Mouse (Mus musculus): ENCODE measurements around the gene Suds3. TPM values are rescaled to one million over a fixed set of nuclear protein-coding genes. Genes with fewer than 3 reads are reported as not detected.

Gene Suds3
- total and polyA plus RNA-seq, 2 experiments from 2014 or later: 68.1 to 83.4 TPM

- Histone ChIP-seq H3K4me2 (ENCODE audit: low read depth, low read length) (no peak overlapping the region), H3K27me3 (ENCODE audit: insufficient read depth, low read length) (no peaks in the 10 kb centered on the region), H3K4me1 (ENCODE audit: insufficient read depth, low read length) (no peaks in the 10 kb centered on the region), H3K27ac (no peak overlapping the region), H3K9ac (replicated peaks; ENCODE audit: low read length) (no peak overlapping the region), H3K4me3 (ENCODE audit: low read length) (no peak overlapping the region), H3K9me3 (ENCODE audit: low read length) (no peaks in the 10 kb centered on the region), H3K36me3 (ENCODE audit: insufficient read depth, low read length) (no peaks in the 10 kb centered on the region)
- ATAC-seq (no peak), DNase-seq (ENCODE audit: low spot score) (no peak)
- TF ChIP-seq CTCF (IDR thresholded peaks at IDR 0.05; ENCODE audit: low read depth): no peak
Observed at GRCm38 (mm10) chr5:117146165-117146564, 30.3 kb upstream of the Suds3 start.

DNA sequence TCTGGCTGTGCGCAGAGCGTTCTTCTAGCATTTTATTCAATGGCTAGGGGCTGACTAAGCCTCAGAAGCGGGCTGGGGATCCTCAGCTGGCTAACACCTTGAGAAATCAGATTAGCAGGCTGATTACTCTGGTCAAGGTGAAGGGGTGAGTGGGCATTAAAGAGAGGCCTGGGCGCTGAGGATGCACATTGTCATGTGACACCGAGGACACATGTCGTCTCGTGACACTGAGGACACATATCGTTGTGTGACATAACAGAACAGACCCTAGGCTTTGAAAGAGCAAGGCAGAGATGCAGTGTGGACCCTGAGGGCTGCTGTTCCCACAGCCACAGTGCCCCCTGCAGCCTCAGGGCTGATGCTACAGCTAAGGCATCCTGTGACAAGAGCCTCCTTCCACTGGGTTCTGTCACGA, 27.8 kb upstream of the Suds3 start:
- WGBS: 62% methylated on average over 9 of the region's 9 CpGs
- DNase-seq (ENCODE audit: low spot score): peak; percentile 59

GRCm38 (mm10) chr5:117140374-117140773, 24.5 kb upstream of the Suds3 start:
- Histone ChIP-seq H3K4me2 (ENCODE audit: low read depth, low read length) (no peak overlapping the region), H3K4me1 (ENCODE audit: insufficient read depth, low read length) (no peaks in the 10 kb centered on the region), H3K27ac (no peak overlapping the region), H3K9ac (replicated peaks; ENCODE audit: low read length) (no peak overlapping the region), H3K27me3 (ENCODE audit: insufficient read depth, low read length) (no peaks in the 10 kb centered on the region), H3K9me3 (ENCODE audit: low read length) (no peaks in the 10 kb centered on the region), H3K36me3 (ENCODE audit: insufficient read depth, low read length) (no peaks in the 10 kb centered on the region), H3K4me3 (ENCODE audit: low read length) (no peak overlapping the region)
- ATAC-seq: no peak
- 70% methylated on average over 7 of the region's 7 CpGs for WGBS
- no peak for TF ChIP-seq CTCF (IDR thresholded peaks at IDR 0.05; ENCODE audit: low read depth)
- DNase-seq (ENCODE audit: low spot score): no peak

More for the DNA sequence above, 27.8 kb upstream of the Suds3 start:
- peak; percentile 72 for TF ChIP-seq CTCF (IDR thresholded peaks at IDR 0.05; ENCODE audit: low read depth)
- Histone ChIP-seq H3K4me1 (ENCODE audit: insufficient read depth, low read length) (no peaks in the 10 kb centered on the region), H3K27me3 (ENCODE audit: insufficient read depth, low read length) (no peaks in the 10 kb centered on the region), H3K4me3 (ENCODE audit: low read length) (no peak overlapping the region), H3K27ac (no peak overlapping the region), H3K9ac (replicated peaks; ENCODE audit: low read length) (no peak overlapping the region), H3K36me3 (ENCODE audit: insufficient read depth, low read length) (no peaks in the 10 kb centered on the region), H3K4me2 (ENCODE audit: low read depth, low read length) (no peak overlapping the region), H3K9me3 (ENCODE audit: low read length) (no peaks in the 10 kb centered on the region)
- no peak; the same call in 1 of the 2 replicates for ATAC-seq

GRCm38 (mm10) chr5:117139822-117140221, 23.9 kb upstream of the Suds3 start:
- no peak overlapping the region for H3K4me3 ChIP-seq (ENCODE audit: low read length)
- no peaks in the 10 kb centered on the region for H3K9me3 ChIP-seq (ENCODE audit: low read length)
- DNase-seq (ENCODE audit: low spot score) (no peak), ATAC-seq (no peak)
- H3K9ac ChIP-seq (replicated peaks; ENCODE audit: low read length): no peak overlapping the region
- no peak overlapping the region for H3K27ac ChIP-seq
- no peaks in the 10 kb centered on the region for H3K27me3 ChIP-seq (ENCODE audit: insufficient read depth, low read length)
- WGBS: 68% methylated on average over 8 of the region's 8 CpGs
- TF ChIP-seq CTCF (IDR thresholded peaks at IDR 0.05; ENCODE audit: low read depth): no peak
- H3K4me2 ChIP-seq (ENCODE audit: low read depth, low read length): no peak overlapping the region
- no peaks in the 10 kb centered on the region for H3K36me3 ChIP-seq (ENCODE audit: insufficient read depth, low read length)
- H3K4me1 ChIP-seq (ENCODE audit: insufficient read depth, low read length): no peaks in the 10 kb centered on the region

- 86% methylated on average over 11 of the region's 11 CpGs for WGBS
Observed at GRCm38 (mm10) chr5:117138295-117138988, 22.5 kb upstream of the Suds3 start.

DNA sequence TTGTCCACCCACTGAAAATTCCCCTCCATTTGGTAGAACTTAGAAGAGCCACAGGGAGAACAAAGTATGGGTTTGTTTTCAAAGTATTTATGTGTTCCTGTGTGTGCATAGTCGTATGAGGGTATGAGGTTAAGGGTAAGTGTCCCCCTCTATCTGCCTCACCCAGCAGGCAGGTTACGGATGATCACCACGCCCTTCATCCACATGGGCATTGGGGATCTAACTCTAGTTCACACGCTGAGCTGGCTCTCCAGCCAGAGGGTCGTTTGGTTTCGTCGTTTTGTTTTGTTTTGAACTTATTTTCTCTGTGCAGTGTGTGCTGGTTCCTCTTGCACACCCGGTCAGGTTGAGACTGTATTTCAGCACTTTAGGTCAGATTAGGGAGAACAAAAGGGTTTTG, 21.7 kb upstream of the Suds3 start:
- Histone ChIP-seq H3K27me3 (ENCODE audit: insufficient read depth, low read length) (no peaks in the 10 kb centered on the region), H3K36me3 (ENCODE audit: insufficient read depth, low read length) (no peaks in the 10 kb centered on the region), H3K4me1 (ENCODE audit: insufficient read depth, low read length) (no peaks in the 10 kb centered on the region), H3K9ac (replicated peaks; ENCODE audit: low read length) (no peak overlapping the region), H3K27ac (no peak overlapping the region), H3K4me2 (ENCODE audit: low read depth, low read length) (no peak overlapping the region), H3K4me3 (ENCODE audit: low read length) (no peak overlapping the region), H3K9me3 (ENCODE audit: low read length) (no peaks in the 10 kb centered on the region)
- ATAC-seq (no peak), DNase-seq (ENCODE audit: low spot score) (no peak)
- no peak for TF ChIP-seq CTCF (IDR thresholded peaks at IDR 0.05; ENCODE audit: low read depth)
- 80% methylated on average over 8 of the region's 8 CpGs for WGBS

More at GRCm38 (mm10) chr5:117138295-117138988, 22.5 kb upstream of the Suds3 start:
- no peak overlapping the region for H3K4me3 ChIP-seq (ENCODE audit: low read length)
- no peak overlapping the region for H3K27ac ChIP-seq
- no peaks in the 10 kb centered on the region for H3K4me1 ChIP-seq (ENCODE audit: insufficient read depth, low read length)
- no peak for DNase-seq (ENCODE audit: low spot score)
- no peak overlapping the region for H3K4me2 ChIP-seq (ENCODE audit: low read depth, low read length)
- no peaks in the 10 kb centered on the region for H3K9me3 ChIP-seq (ENCODE audit: low read length)
- no peaks in the 10 kb centered on the region for H3K27me3 ChIP-seq (ENCODE audit: insufficient read depth, low read length)
- no peak for TF ChIP-seq CTCF (IDR thresholded peaks at IDR 0.05; ENCODE audit: low read depth)
- H3K36me3 ChIP-seq (ENCODE audit: insufficient read depth, low read length): no peaks in the 10 kb centered on the region
- H3K9ac ChIP-seq (replicated peaks; ENCODE audit: low read length): no peak overlapping the region
- ATAC-seq: no peak

DNA sequence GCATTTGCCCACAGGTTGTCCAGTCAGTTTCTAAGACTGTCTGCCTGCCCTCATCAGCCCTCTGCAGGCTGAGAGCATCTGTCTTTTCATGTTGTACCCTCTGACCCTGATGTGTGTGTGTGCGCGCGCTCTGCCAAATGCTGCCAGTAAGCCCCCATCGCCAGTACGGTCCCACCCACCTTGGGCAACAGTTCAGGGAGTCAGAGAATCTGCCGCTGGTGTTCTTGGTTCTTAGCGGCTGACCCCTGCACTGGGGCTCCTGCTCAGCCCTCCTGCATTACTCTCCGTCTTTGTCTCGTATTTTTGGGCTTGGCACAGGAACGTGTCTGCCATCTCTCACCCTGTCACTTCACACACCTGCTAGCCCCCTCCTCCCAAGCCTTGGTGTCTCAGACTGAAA, 21.1 kb upstream of the Suds3 start:
- H3K9ac ChIP-seq (replicated peaks; ENCODE audit: low read length): no peak overlapping the region
- H3K4me3 ChIP-seq (ENCODE audit: low read length): no peak overlapping the region
- DNase-seq (ENCODE audit: low spot score): no peak
- no peak overlapping the region for H3K4me2 ChIP-seq (ENCODE audit: low read depth, low read length)
- WGBS: 50% methylated on average over 10 of the region's 10 CpGs
- no peaks in the 10 kb centered on the region for H3K4me1 ChIP-seq (ENCODE audit: insufficient read depth, low read length)
- no peak for TF ChIP-seq CTCF (IDR thresholded peaks at IDR 0.05; ENCODE audit: low read depth)
- H3K9me3 ChIP-seq (ENCODE audit: low read length): no peaks in the 10 kb centered on the region
- no peak for ATAC-seq
- no peak overlapping the region for H3K27ac ChIP-seq
- no peaks in the 10 kb centered on the region for H3K27me3 ChIP-seq (ENCODE audit: insufficient read depth, low read length)
- H3K36me3 ChIP-seq (ENCODE audit: insufficient read depth, low read length): no peaks in the 10 kb centered on the region

Measured in hindbrain, postnatal 0 days (tissue).